ENCODE assay signal across 8 mouse cellular contexts in the genomic region with DNA sequence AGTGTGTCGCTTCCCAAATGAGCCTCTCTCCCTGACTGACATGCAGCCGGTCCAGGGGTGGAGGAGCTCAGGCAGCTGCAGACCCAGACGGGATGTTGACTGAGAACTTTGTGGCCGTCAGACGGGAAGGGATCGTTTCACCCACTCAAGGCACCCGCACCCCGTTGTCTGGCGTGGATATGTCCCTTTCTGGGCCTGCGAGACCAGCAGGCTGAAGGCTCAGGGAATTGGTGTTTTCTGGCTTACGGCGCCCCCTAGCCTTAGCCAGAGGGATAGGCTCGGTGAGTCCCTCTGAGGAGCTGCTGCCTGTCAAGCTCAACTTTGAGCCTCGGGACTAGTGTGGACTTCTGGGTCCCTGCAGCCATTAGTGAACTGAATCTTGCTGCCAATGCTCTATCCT. TPM values are rescaled to one million over a fixed set of nuclear protein-coding genes. Genes with fewer than 3 reads are reported as not detected.
DNase-seq lines count a peak whose midpoint lies in the region; ATAC-seq and TF ChIP-seq lines count a peak whose summit lies in the region.

No protein-coding gene starts in this region.

- H3K4me3 ChIP-seq in MEL (ENCODE audit: control insufficient read depth in 1 of 2, insufficient read depth in 1 of 2, low read depth in 2 of 2, low read length in 2 of 2) = no peak overlapping the region
- no peak overlapping the region for H3K4me3 ChIP-seq in cerebellum, adult 2 months (replicated peaks; ENCODE audit: insufficient read depth, low read depth, low read length)
- no peak overlapping the region for H3K4me3 ChIP-seq in lung, embryonic 16.5 days (ENCODE audit: low read length)

- no peak overlapping the region for H3K9ac ChIP-seq in MEL (ENCODE audit: control insufficient read depth, low read depth, low read length, poor library complexity, severe bottlenecking)
- peak overlapping the region; percentile 54 for H3K9ac ChIP-seq in lung, embryonic 16.5 days (ENCODE audit: low read length)

- H3K36me3 ChIP-seq in MEL (ENCODE audit: control insufficient read depth in 1 of 2, insufficient read depth in 2 of 2, low read length in 2 of 2) = no peaks in the 10 kb centered on the region
- no peaks in the 10 kb centered on the region for H3K36me3 ChIP-seq in lung, embryonic 16.5 days (ENCODE audit: control insufficient read depth, insufficient read depth, low read length)

- no peak for TF ChIP-seq EP300 in MEL (IDR thresholded peaks at IDR 0.05; ENCODE audit: low read depth in 1 of 2, low read length in 2 of 2)

- H3K4me1 ChIP-seq in MEL (ENCODE audit: control insufficient read depth in 1 of 2, insufficient read depth in 2 of 2, low read length in 2 of 2) = no peaks in the 10 kb centered on the region
- peaks cover 3% of the 10 kb centered on the region; the same call in 1 of the 2 replicates for H3K4me1 ChIP-seq in cerebellum, adult 2 months (ENCODE audit: control insufficient read depth, insufficient read depth, low read length)
- peaks cover 5% of the 10 kb centered on the region for H3K4me1 ChIP-seq in lung, embryonic 16.5 days (replicated peaks; ENCODE audit: control insufficient read depth, insufficient read depth, low read length)

- H3K79me2 ChIP-seq in MEL (ENCODE audit: control insufficient read depth, insufficient read depth, low read length, poor library complexity) = no peaks in the 10 kb centered on the region

- H3K27me3 ChIP-seq in MEL (ENCODE audit: control insufficient read depth in 1 of 2, insufficient read depth in 2 of 2, low read length in 2 of 2) = no peaks in the 10 kb centered on the region
- H3K27me3 ChIP-seq in cerebellum, adult 2 months (ENCODE audit: control insufficient read depth, insufficient read depth, low read length) = no peaks in the 10 kb centered on the region
- H3K27me3 ChIP-seq in lung, embryonic 16.5 days (ENCODE audit: control insufficient read depth, insufficient read depth, low read depth, low read length) = no peaks in the 10 kb centered on the region

- no peak for TF ChIP-seq POLR2A in MEL (IDR thresholded peaks at IDR 0.05; ENCODE audit: control insufficient read depth in 1 of 2, insufficient read depth in 1 of 2, low read depth in 1 of 2, low read length in 2 of 2, poor library complexity in 1 of 2)
- TF ChIP-seq POLR2A in cerebellum, adult 2 months (IDR thresholded peaks at IDR 0.05; ENCODE audit: borderline replicate concordance, insufficient read depth, low read length) = no peak

- no peak overlapping the region for H3K27ac ChIP-seq in MEL (ENCODE audit: control insufficient read depth, low read depth, low read length)
- H3K27ac ChIP-seq in cerebellum, adult 2 months (ENCODE audit: insufficient read depth, low read length) = no peak overlapping the region
- no peak overlapping the region for H3K27ac ChIP-seq in lung, embryonic 16.5 days (ENCODE audit: low read length)

- H3K4me2 ChIP-seq in lung, embryonic 16.5 days (ENCODE audit: low read depth, low read length) = peak overlapping the region; percentile 44

- DNase-seq in MEL (ENCODE audit: low read depth, low spot score) = peak; percentile 1
- peak; percentile 72 to 77 for DNase-seq in cerebellum, adult 2 months
- DNase-seq in forelimb bud, embryonic 11.5 days (ENCODE audit: low read depth, low spot score) = peak; percentile 85
- peak; percentile 69 for DNase-seq in layer of hippocampus, adult 9-11 months
- peak; percentile 71 for DNase-seq in ovary, postnatal 36 days (ENCODE audit: low spot score)
- peak; percentile 45 to 47 for DNase-seq in thymus, postnatal 36 days

- ATAC-seq in hematopoietic stem cell, adult 5-6 weeks (replicated peaks in 1 of 2; ENCODE audit: insufficient read depth in 1 of 2, low FRiP score in 2 of 2, low TSS enrichment in 1 of 2, low read depth in 1 of 2, poor library complexity in 2 of 2, severe bottlenecking in 2 of 2) = peak; percentile 82 to 83
- peak; percentile 41; the same call in 1 of the 2 replicates for ATAC-seq in lung, embryonic 16.5 days (ENCODE audit: low read depth)

- TF ChIP-seq RAD21 in MEL (IDR thresholded peaks at IDR 0.05; ENCODE audit: low read depth, low read length) = no peak; the same call in 1 of the 2 replicates

- no peak; a peak in 1 of 6 replicates for TF ChIP-seq CTCF in MEL (IDR thresholded peaks at IDR 0.05 in 2 of 3, conservative IDR thresholded peaks at IDR 0.05 in 1 of 3; ENCODE audit: control insufficient read depth in 1 of 3, insufficient read depth in 1 of 3, low read depth in 2 of 3, low read length in 3 of 3, poor library complexity in 1 of 3, severe bottlenecking in 1 of 3)
- peak; percentile 88 for TF ChIP-seq CTCF in cerebellum, adult 2 months (IDR thresholded peaks at IDR 0.05; ENCODE audit: borderline replicate concordance, insufficient read depth, low read depth, low read length)

- WGBS in cerebellum, adult 2 months = 9% methylated on average over 14 of the region's 14 CpGs
- WGBS in lung, embryonic 16.5 days = 5% methylated on average over 14 of the region's 14 CpGs

- no peaks in the 10 kb centered on the region for H3K9me3 ChIP-seq in MEL (replicated peaks; ENCODE audit: insufficient read depth, low read length)
- no peaks in the 10 kb centered on the region for H3K9me3 ChIP-seq in lung, embryonic 16.5 days (ENCODE audit: control insufficient read depth, low read length)

TF ChIP-seq in MEL, 35 proteins besides CTCF, POLR2A, EP300 and RAD21:
- TF ChIP-seq MXI1 (IDR thresholded peaks at IDR 0.05; ENCODE audit: low read depth, low read length) (no peak), MEF2A (IDR thresholded peaks at IDR 0.05; ENCODE audit: extremely low read depth, insufficient replicate concordance, low read depth, low read length, poor library complexity, severe bottlenecking) (no peak), RCOR1 (IDR thresholded peaks at IDR 0.05; ENCODE audit: low read depth, low read length) (no peak), ELF1 (IDR thresholded peaks at IDR 0.05; ENCODE audit: low read depth, low read length) (no peak), SIN3A (IDR thresholded peaks at IDR 0.05; ENCODE audit: low read length) (no peak), ZMIZ1 (IDR thresholded peaks at IDR 0.05; ENCODE audit: low read depth, low read length) (no peak), SMC3 (IDR thresholded peaks at IDR 0.05; ENCODE audit: low read depth, low read length) (no peak), POLR2AphosphoS2 (IDR thresholded peaks at IDR 0.05; ENCODE audit: low read length) (no peak), TAL1 (IDR thresholded peaks at IDR 0.05; ENCODE audit: low read length) (no peak), CHD2 (IDR thresholded peaks at IDR 0.05; ENCODE audit: low read length) (no peak), HCFC1 (IDR thresholded peaks at IDR 0.05; ENCODE audit: low read depth, low read length) (no peak), JUND (IDR thresholded peaks at IDR 0.05; ENCODE audit: low read depth, low read length) (no peak)

RNA-seq across cellular contexts. Expression of a gene that starts 4.1 kb away (rescaled TPM):
- total RNA-seq in MEL (2012; rRNA removed) = not detected in 2 replicates
- polyA plus RNA-seq in MEL (2012; ENCODE audit: insufficient read depth in 1 of 2, insufficient read length in 2 of 2, low read depth in 1 of 2, low replicate concordance in 2 of 2, missing spikeins in 1 of 2) = not detected
- 47.7 and 48.9 TPM in 2 replicates for polyA plus RNA-seq in cerebellum, adult 2 months (2012; rRNA removed)
- 1.7 and 2.4 TPM in 2 replicates for total RNA-seq in hematopoietic stem cell, adult 5-6 weeks (2017)
- 90.5 and 107 TPM in 2 replicates for polyA plus RNA-seq in lung, embryonic 16.5 days (2015; fragmentation: Nextera tagmentation; extraction: Ambion mirVana)

Comparison
In these comparisons a context has a peak if more than half of its experiments do, and no peak if none do; other contexts are left out.
1. DNase-seq: peak in every context shown above with its lines; median percentile 85 in forelimb bud, embryonic 11.5 days; 74 in cerebellum, adult 2 months; 71 in ovary, postnatal 36 days; 69 in layer of hippocampus, adult 9-11 months; 46 in thymus, postnatal 36 days; 1 in MEL.
2. RNA of a gene that starts 4.1 kb away (polyA plus RNA-seq): 90.5 to 107 TPM in lung, embryonic 16.5 days and 47.7 to 48.9 TPM in cerebellum, adult 2 months; not detected in MEL; every median in the first group is over 10 times any median in the second.